Mouse (Mus musculus) hindbrain, embryonic 15.5 days (tissue): ENCODE results near the gene Tbc1d15. TPM values are rescaled to one million over a fixed set of nuclear protein-coding genes. Genes with fewer than 3 reads are reported as not detected.
A peak's percentile ranks its signal among the peaks of the same experiment; 100 is the strongest.

ENCODE experiments used
- ATAC-seq: fragments of 200-750 bp; cut with Nextera tagmentation; 2 replicates; pipeline ENCODE4 v1.8.0; 2017; ENCODE audit warnings: low read depth, moderate number of reproducible peaks, moderate TSS enrichment; ENCODE audit not compliant: low FRiP score
- H3K27ac ChIP-seq: fragments of 300-500 bp; sonication (generic); replicated peaks from 2 replicates; pipeline ENCODE4 v1.5.1; 2015; ENCODE audit warnings: mild to moderate bottlenecking, inconsistent platforms
- H3K27me3 ChIP-seq: fragments of 300-500 bp; sonication (generic); 2 replicates; pipeline ENCODE4 v1.6.1; 2015; ENCODE audit warnings: control low read depth, inconsistent platforms
- H3K36me3 ChIP-seq: fragments of 300-500 bp; sonication (generic); 2 replicates; pipeline ENCODE4 v1.6.1; 2015; ENCODE audit warnings: control low read depth, inconsistent platforms
- H3K4me1 ChIP-seq: fragments of 300-500 bp; sonication (generic); replicated peaks from 2 replicates; pipeline ENCODE4 v1.6.1; 2015; ENCODE audit warnings: control low read depth, inconsistent platforms
- H3K4me2 ChIP-seq: fragments of 300-500 bp; sonication (generic); 2 replicates; pipeline ENCODE4 v1.6.1; 2015; ENCODE audit warnings: moderate library complexity, mild to moderate bottlenecking, inconsistent platforms
- H3K4me3 ChIP-seq: fragments of 300-500 bp; sonication (generic); 2 replicates; pipeline ENCODE4 v1.5.1; 2015; ENCODE audit warnings: mild to moderate bottlenecking, inconsistent platforms
- H3K9ac ChIP-seq: fragments of 300-500 bp; sonication (generic); 2 replicates; pipeline ENCODE4 v1.6.1; 2015; ENCODE audit warnings: inconsistent platforms
- H3K9me3 ChIP-seq: fragments of 300-500 bp; sonication (generic); 2 replicates; pipeline ENCODE4 v1.6.1; 2016; ENCODE audit warnings: control low read depth, inconsistent platforms
- WGBS: fragments of 180-500 bp; shearing (Covaris S2); methylation state at CpG from one replicate; pipeline ENCODE4 v1.1.7; 2015; 5-methylcytosine and 5-hydroxymethylcytosine counted together
- polyA plus RNA-seq: library from polyadenylated mRNA; unstranded; fragments of >200 nt; fragmentation: Nextera tagmentation; extraction: Ambion mirVana; gene quantifications from 2 replicates; pipeline ENCODE4 v1.2.1, GENCODE M21; 2015

Gene Tbc1d15
- 26.1 and 31.7 TPM in 2 replicates for polyA plus RNA-seq

- ATAC-seq, result peak; percentile 98
- Histone ChIP-seq H3K27ac (peak within 1 kb of the TSS; percentile 64; the same call in 1 of the 2 replicates), H3K4me3 (peak within 1 kb of the TSS; percentile 80), H3K27me3 (no peaks in the 10 kb centered on the region), H3K36me3 (no peaks in the 10 kb centered on the region), H3K9ac (peak within 1 kb of the TSS; percentile 73), H3K9me3 (no peaks in the 10 kb centered on the region), H3K4me1 (peaks cover 24% of the 10 kb centered on the region), H3K4me2 (peak within 1 kb of the TSS; percentile 74)
- WGBS, result under 1% methylated on average over 65 of the region's 67 CpGs
Measured at GRCm38 (mm10) chr10:115251088-115251934, at the start of gene Tbc1d15. Gene Tbc1d15 (minus strand): TSS chr10:115251467.

GRCm38 (mm10) chr10:115298683-115299082, 47.4 kb upstream of the Tbc1d15 start:
- H3K9ac ChIP-seq, result no peak overlapping the region
- H3K36me3 ChIP-seq, result peaks cover 35% of the 10 kb centered on the region
- H3K4me2 ChIP-seq, result no peak overlapping the region
- H3K4me1 ChIP-seq, result no peaks in the 10 kb centered on the region
- no peaks in the 10 kb centered on the region for H3K27me3 ChIP-seq
- H3K9me3 ChIP-seq, result no peaks in the 10 kb centered on the region
- 96% methylated on average over 4 of the region's 4 CpGs for WGBS
- no peak overlapping the region for H3K4me3 ChIP-seq
- no peak overlapping the region for H3K27ac ChIP-seq
- ATAC-seq, result no peak

- ATAC-seq, result no peak
- H3K4me2 ChIP-seq, result no peak overlapping the region
- 89% methylated on average over 5 of the region's 5 CpGs for WGBS
- H3K4me3 ChIP-seq, result no peak overlapping the region
- H3K9ac ChIP-seq, result no peak overlapping the region
- H3K27me3 ChIP-seq, result no peaks in the 10 kb centered on the region
- no peaks in the 10 kb centered on the region for H3K9me3 ChIP-seq
- no peaks in the 10 kb centered on the region for H3K4me1 ChIP-seq
- peaks cover 46% of the 10 kb centered on the region for H3K36me3 ChIP-seq
- H3K27ac ChIP-seq, result no peak overlapping the region
Measured at GRCm38 (mm10) chr10:115297582-115297981, 46.3 kb upstream of the Tbc1d15 start.

GRCm38 (mm10) chr10:115296401-115296935, 45.2 kb upstream of the Tbc1d15 start:
- peaks cover 52% of the 10 kb centered on the region for H3K36me3 ChIP-seq
- no peaks in the 10 kb centered on the region for H3K4me1 ChIP-seq
- ATAC-seq, result no peak
- H3K9ac ChIP-seq, result no peak overlapping the region
- no peak overlapping the region for H3K4me3 ChIP-seq
- 84% methylated on average over 9 of the region's 9 CpGs for WGBS
- no peaks in the 10 kb centered on the region for H3K27me3 ChIP-seq
- no peaks in the 10 kb centered on the region for H3K9me3 ChIP-seq
- H3K27ac ChIP-seq, result no peak overlapping the region
- no peak overlapping the region for H3K4me2 ChIP-seq

- WGBS, result 98% methylated on average over 3 of the region's 3 CpGs
- no peak for ATAC-seq
- Histone ChIP-seq H3K9ac (no peak overlapping the region), H3K36me3 (peaks cover 47% of the 10 kb centered on the region), H3K4me3 (no peak overlapping the region), H3K9me3 (no peaks in the 10 kb centered on the region), H3K27me3 (no peaks in the 10 kb centered on the region), H3K27ac (no peak overlapping the region), H3K4me1 (no peaks in the 10 kb centered on the region), H3K4me2 (no peak overlapping the region)
Measured at GRCm38 (mm10) chr10:115295162-115295561, 43.9 kb upstream of the Tbc1d15 start.

- H3K9ac ChIP-seq, result no peak overlapping the region
- H3K27me3 ChIP-seq, result no peaks in the 10 kb centered on the region
- no peaks in the 10 kb centered on the region for H3K4me1 ChIP-seq
- ATAC-seq, result no peak
- no peaks in the 10 kb centered on the region for H3K9me3 ChIP-seq
- H3K27ac ChIP-seq, result no peak overlapping the region
- peaks cover 42% of the 10 kb centered on the region for H3K36me3 ChIP-seq
- 79% methylated on average over 7 of the region's 7 CpGs for WGBS
- H3K4me2 ChIP-seq, result no peak overlapping the region
- H3K4me3 ChIP-seq, result no peak overlapping the region
Measured at GRCm38 (mm10) chr10:115294715-115295114, 43.4 kb upstream of the Tbc1d15 start.

GRCm38 (mm10) chr10:115293946-115294345, 42.7 kb upstream of the Tbc1d15 start:
- H3K9ac ChIP-seq, result no peak overlapping the region
- peaks cover 47% of the 10 kb centered on the region for H3K36me3 ChIP-seq
- no peak for ATAC-seq
- WGBS, result 91% methylated on average over 7 of the region's 7 CpGs
- no peak overlapping the region for H3K4me3 ChIP-seq
- H3K27me3 ChIP-seq, result no peaks in the 10 kb centered on the region
- no peak overlapping the region for H3K4me2 ChIP-seq
- no peak overlapping the region for H3K27ac ChIP-seq
- no peaks in the 10 kb centered on the region for H3K4me1 ChIP-seq
- no peaks in the 10 kb centered on the region for H3K9me3 ChIP-seq

GRCm38 (mm10) chr10:115290671-115291070, 39.4 kb upstream of the Tbc1d15 start:
- H3K4me3 ChIP-seq, result no peak overlapping the region
- 96% methylated on average over 9 of the region's 9 CpGs for WGBS
- no peak overlapping the region for H3K27ac ChIP-seq
- H3K27me3 ChIP-seq, result no peaks in the 10 kb centered on the region
- H3K4me2 ChIP-seq, result no peak overlapping the region
- no peaks in the 10 kb centered on the region for H3K9me3 ChIP-seq
- no peaks in the 10 kb centered on the region for H3K4me1 ChIP-seq
- no peak for ATAC-seq
- peaks cover 61% of the 10 kb centered on the region for H3K36me3 ChIP-seq
- H3K9ac ChIP-seq, result no peak overlapping the region

GRCm38 (mm10) chr10:115288856-115289255, 37.6 kb upstream of the Tbc1d15 start:
- no peak overlapping the region for H3K4me2 ChIP-seq
- no peak overlapping the region for H3K27ac ChIP-seq
- no peaks in the 10 kb centered on the region for H3K4me1 ChIP-seq
- 93% methylated on average over 8 of the region's 8 CpGs for WGBS
- no peak overlapping the region for H3K4me3 ChIP-seq
- H3K9ac ChIP-seq, result no peak overlapping the region
- peaks cover 52% of the 10 kb centered on the region for H3K36me3 ChIP-seq
- H3K9me3 ChIP-seq, result no peaks in the 10 kb centered on the region
- H3K27me3 ChIP-seq, result no peaks in the 10 kb centered on the region
- ATAC-seq, result no peak

GRCm38 (mm10) chr10:115284170-115284569, 32.9 kb upstream of the Tbc1d15 start:
- ATAC-seq, result no peak

GRCm38 (mm10) chr10:115281381-115281780, 30.1 kb upstream of the Tbc1d15 start:
- peaks cover 2% of the 10 kb centered on the region for H3K36me3 ChIP-seq
- H3K27ac ChIP-seq, result no peak overlapping the region
- ATAC-seq, result no peak
- no peak overlapping the region for H3K4me2 ChIP-seq
- WGBS, result 89% methylated on average over 10 of the region's 10 CpGs
- no peaks in the 10 kb centered on the region for H3K9me3 ChIP-seq
- no peaks in the 10 kb centered on the region for H3K27me3 ChIP-seq
- H3K4me3 ChIP-seq, result no peak overlapping the region
- no peaks in the 10 kb centered on the region for H3K4me1 ChIP-seq
- no peak overlapping the region for H3K9ac ChIP-seq

More at GRCm38 (mm10) chr10:115284170-115284569, 32.9 kb upstream of the Tbc1d15 start:
- Histone ChIP-seq H3K4me3 (no peak overlapping the region), H3K4me2 (no peak overlapping the region), H3K4me1 (no peaks in the 10 kb centered on the region), H3K9me3 (no peaks in the 10 kb centered on the region), H3K36me3 (peaks cover 19% of the 10 kb centered on the region), H3K9ac (no peak overlapping the region), H3K27me3 (no peaks in the 10 kb centered on the region), H3K27ac (no peak overlapping the region)
- WGBS, result 87% methylated on average over 10 of the region's 10 CpGs

GRCm38 (mm10) chr10:115271649-115272048, 20.4 kb upstream of the Tbc1d15 start:
- no peak overlapping the region for H3K9ac ChIP-seq
- no peak overlapping the region for H3K4me2 ChIP-seq
- 64% methylated on average over 5 of the region's 5 CpGs for WGBS
- no peak overlapping the region for H3K27ac ChIP-seq
- no peak for ATAC-seq
- H3K36me3 ChIP-seq, result no peaks in the 10 kb centered on the region
- no peaks in the 10 kb centered on the region for H3K4me1 ChIP-seq
- no peak overlapping the region for H3K4me3 ChIP-seq
- H3K27me3 ChIP-seq, result no peaks in the 10 kb centered on the region
- no peaks in the 10 kb centered on the region for H3K9me3 ChIP-seq
